Mouse (Mus musculus): ENCODE data around the gene Cd44.

Cd44 gene

GRCm38 (mm10) chr2:102764602-102765374, 136.7 kb downstream of the Cd44 start:
- in situ Hi-C loops (cut with MboI, MseI): no loop called here

GRCm38 (mm10) chr2:102763991-102764390, 137.5 kb downstream of the Cd44 start:
- in situ Hi-C loops (cut with MboI, MseI): no loop called here

- in situ Hi-C loops (cut with MboI, MseI): no loop called here
These were observed 138.3 kb downstream of the Cd44 start for GRCm38 (mm10) chr2:102763176-102763575.

Data from T-helper 1 cell (primary cell).